Mouse (Mus musculus): Measurements from ENCODE around the gene Cd300ld5. TPM values are rescaled to one million over a fixed set of nuclear protein-coding genes. Genes with fewer than 3 reads are reported as not detected.
A peak's percentile ranks its signal among the peaks of the same experiment; 100 is the strongest.

Gene Cd300ld5
- polyA plus RNA-seq, 1 experiment from 2014 or later, result not detected

- no peak for ATAC-seq (replicated peaks; ENCODE audit: insufficient number of reproducible peaks, low FRiP score, low TSS enrichment)
- Histone ChIP-seq H3K4me3 (ENCODE audit: low read depth, low read length) (no peak overlapping the region), H3K4me1 (ENCODE audit: control insufficient read depth, insufficient read depth, low read length) (no peaks in the 10 kb centered on the region), H3K36me3 (ENCODE audit: control insufficient read depth, insufficient read depth, low read length) (no peaks in the 10 kb centered on the region), H3K27ac (ENCODE audit: low read depth, low read length) (no peak overlapping the region), H3K27me3 (ENCODE audit: control insufficient read depth, insufficient read depth, low read length) (no peaks in the 10 kb centered on the region), H3K9me3 (replicated peaks; ENCODE audit: control insufficient read depth, low read length) (no peaks in the 10 kb centered on the region), H3K9ac (ENCODE audit: low read depth, low read length) (no peak overlapping the region), H3K4me2 (no peak overlapping the region)
- 90% methylated on average over 1 of the region's 1 CpGs for WGBS (ENCODE audit: insufficient replicate concordance)
Observed at GRCm38 (mm10) chr11:115077436-115077835, 39.9 kb upstream of the Cd300ld5 start.

DNA sequence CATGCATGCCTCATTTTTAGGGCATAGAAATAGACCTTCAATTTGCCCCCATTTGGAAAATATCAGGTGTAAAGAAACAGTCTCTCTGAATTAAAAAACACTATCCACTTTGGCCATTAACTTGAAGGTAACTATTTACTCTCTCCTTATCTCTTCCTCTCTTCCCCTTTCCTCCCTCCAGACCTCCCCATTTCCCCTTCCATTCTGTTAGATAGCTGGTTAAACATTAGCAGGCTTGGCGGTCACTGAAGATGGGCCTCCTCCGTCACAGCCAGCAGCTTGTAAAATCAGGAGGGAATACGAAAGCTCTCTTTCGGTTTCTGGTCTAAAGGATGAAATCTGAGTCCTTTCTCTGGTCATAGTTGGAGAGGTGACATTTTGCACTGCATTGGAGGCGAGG, 38.3 kb upstream of the Cd300ld5 start:
- no peaks in the 10 kb centered on the region for H3K27me3 ChIP-seq (ENCODE audit: control insufficient read depth, insufficient read depth, low read length)
- no peak overlapping the region for H3K27ac ChIP-seq (ENCODE audit: low read depth, low read length)
- no peak overlapping the region for H3K4me3 ChIP-seq (ENCODE audit: low read depth, low read length)
- no peak for ATAC-seq (replicated peaks; ENCODE audit: insufficient number of reproducible peaks, low FRiP score, low TSS enrichment)
- H3K9ac ChIP-seq (ENCODE audit: low read depth, low read length), result no peak overlapping the region
- H3K4me2 ChIP-seq, result no peak overlapping the region
- 40% methylated on average over 5 of the region's 5 CpGs for WGBS (ENCODE audit: insufficient replicate concordance)
- H3K36me3 ChIP-seq (ENCODE audit: control insufficient read depth, insufficient read depth, low read length), result no peaks in the 10 kb centered on the region
- no peaks in the 10 kb centered on the region for H3K9me3 ChIP-seq (replicated peaks; ENCODE audit: control insufficient read depth, low read length)
- peaks cover 3% of the 10 kb centered on the region; the same call in 1 of the 2 replicates for H3K4me1 ChIP-seq (ENCODE audit: control insufficient read depth, insufficient read depth, low read length)

GRCm38 (mm10) chr11:115075407-115075806, 37.8 kb upstream of the Cd300ld5 start:
- WGBS (ENCODE audit: insufficient replicate concordance), result 56% methylated on average over 7 of the region's 7 CpGs

DNA sequence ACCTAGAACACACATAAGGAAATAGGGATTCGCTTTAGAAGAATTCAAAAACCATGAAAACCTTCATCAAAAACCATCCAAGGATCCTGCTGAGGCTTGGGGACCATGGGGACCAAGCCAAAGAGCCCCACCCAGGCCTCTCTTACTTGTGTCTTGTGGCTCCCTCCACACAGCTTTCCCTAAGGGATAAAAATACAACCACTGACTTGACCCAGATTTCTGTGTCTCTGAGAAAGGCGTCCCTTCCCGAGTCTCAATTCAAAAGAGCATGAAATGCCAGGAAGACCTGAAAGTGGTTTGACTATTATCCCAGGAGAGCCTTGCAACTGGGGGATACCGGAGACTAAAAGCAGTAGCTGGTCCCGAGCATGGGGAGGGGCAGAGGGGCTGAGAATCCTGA, 35.4 kb upstream of the Cd300ld5 start:
- H3K4me1 ChIP-seq (ENCODE audit: control insufficient read depth, insufficient read depth, low read length), result peaks cover 4% of the 10 kb centered on the region; the same call in 1 of the 2 replicates
- H3K27ac ChIP-seq (ENCODE audit: low read depth, low read length), result no peak overlapping the region
- WGBS (ENCODE audit: insufficient replicate concordance), result 62% methylated on average over 5 of the region's 5 CpGs
- H3K27me3 ChIP-seq (ENCODE audit: control insufficient read depth, insufficient read depth, low read length), result no peaks in the 10 kb centered on the region
- no peak overlapping the region for H3K4me3 ChIP-seq (ENCODE audit: low read depth, low read length)
- no peaks in the 10 kb centered on the region for H3K9me3 ChIP-seq (replicated peaks; ENCODE audit: control insufficient read depth, low read length)
- H3K4me2 ChIP-seq, result no peak overlapping the region
- no peaks in the 10 kb centered on the region for H3K36me3 ChIP-seq (ENCODE audit: control insufficient read depth, insufficient read depth, low read length)
- ATAC-seq (replicated peaks; ENCODE audit: insufficient number of reproducible peaks, low FRiP score, low TSS enrichment), result no peak
- H3K9ac ChIP-seq (ENCODE audit: low read depth, low read length), result no peak overlapping the region

More at GRCm38 (mm10) chr11:115075407-115075806, 37.8 kb upstream of the Cd300ld5 start:
- H3K9ac ChIP-seq (ENCODE audit: low read depth, low read length), result no peak overlapping the region
- H3K9me3 ChIP-seq (replicated peaks; ENCODE audit: control insufficient read depth, low read length), result no peaks in the 10 kb centered on the region
- H3K4me3 ChIP-seq (ENCODE audit: low read depth, low read length), result no peak overlapping the region
- no peaks in the 10 kb centered on the region for H3K27me3 ChIP-seq (ENCODE audit: control insufficient read depth, insufficient read depth, low read length)
- ATAC-seq (replicated peaks; ENCODE audit: insufficient number of reproducible peaks, low FRiP score, low TSS enrichment), result no peak
- H3K27ac ChIP-seq (ENCODE audit: low read depth, low read length), result no peak overlapping the region
- H3K4me2 ChIP-seq, result no peak overlapping the region
- no peaks in the 10 kb centered on the region for H3K36me3 ChIP-seq (ENCODE audit: control insufficient read depth, insufficient read depth, low read length)
- H3K4me1 ChIP-seq (ENCODE audit: control insufficient read depth, insufficient read depth, low read length), result peaks cover 4% of the 10 kb centered on the region; the same call in 1 of the 2 replicates

DNA sequence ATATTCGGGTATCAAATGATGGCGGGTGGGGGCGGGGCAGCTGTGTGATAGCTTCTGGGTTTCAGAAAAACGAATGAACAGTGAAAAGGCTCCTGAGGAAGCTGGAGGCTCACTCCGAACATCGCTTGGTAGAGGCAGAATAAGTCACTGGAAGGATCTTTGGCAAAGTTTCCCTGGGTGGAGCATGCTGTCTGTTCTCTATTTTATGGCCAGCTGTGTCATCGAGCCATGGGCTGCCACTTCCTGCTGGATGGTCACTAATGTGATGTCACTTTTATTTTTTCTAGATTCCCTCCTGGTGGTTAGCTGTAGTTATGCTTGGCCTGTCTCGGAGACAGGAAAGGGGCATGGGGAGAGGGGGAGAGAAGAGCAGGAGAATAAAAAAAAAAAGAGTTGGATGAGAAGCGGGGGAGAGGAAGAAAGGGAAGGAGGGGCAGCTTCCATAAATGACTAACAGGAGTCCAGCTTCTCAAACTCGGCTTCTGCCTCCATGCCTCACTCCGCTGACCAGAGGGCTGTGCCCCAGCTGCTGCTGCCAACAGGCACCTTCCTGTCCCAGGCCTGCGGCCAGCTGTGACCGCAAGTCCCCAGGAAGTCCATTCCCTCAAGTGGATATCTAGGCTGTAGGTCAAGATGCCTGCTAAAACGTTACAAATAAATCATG, 34.2 kb upstream of the Cd300ld5 start:
- H3K4me3 ChIP-seq (ENCODE audit: low read depth, low read length), result no peak overlapping the region
- no peak for ATAC-seq (replicated peaks; ENCODE audit: insufficient number of reproducible peaks, low FRiP score, low TSS enrichment)
- H3K9ac ChIP-seq (ENCODE audit: low read depth, low read length), result no peak overlapping the region
- WGBS (ENCODE audit: insufficient replicate concordance), result 25% methylated on average over 14 of the region's 14 CpGs
- no peaks in the 10 kb centered on the region for H3K27me3 ChIP-seq (ENCODE audit: control insufficient read depth, insufficient read depth, low read length)
- H3K27ac ChIP-seq (ENCODE audit: low read depth, low read length), result no peak overlapping the region
- no peaks in the 10 kb centered on the region for H3K9me3 ChIP-seq (replicated peaks; ENCODE audit: control insufficient read depth, low read length)
- H3K4me1 ChIP-seq (ENCODE audit: control insufficient read depth, insufficient read depth, low read length), result peaks cover 4% of the 10 kb centered on the region; the same call in 1 of the 2 replicates
- H3K36me3 ChIP-seq (ENCODE audit: control insufficient read depth, insufficient read depth, low read length), result no peaks in the 10 kb centered on the region
- H3K4me2 ChIP-seq, result peak overlapping the region; percentile 17

DNA sequence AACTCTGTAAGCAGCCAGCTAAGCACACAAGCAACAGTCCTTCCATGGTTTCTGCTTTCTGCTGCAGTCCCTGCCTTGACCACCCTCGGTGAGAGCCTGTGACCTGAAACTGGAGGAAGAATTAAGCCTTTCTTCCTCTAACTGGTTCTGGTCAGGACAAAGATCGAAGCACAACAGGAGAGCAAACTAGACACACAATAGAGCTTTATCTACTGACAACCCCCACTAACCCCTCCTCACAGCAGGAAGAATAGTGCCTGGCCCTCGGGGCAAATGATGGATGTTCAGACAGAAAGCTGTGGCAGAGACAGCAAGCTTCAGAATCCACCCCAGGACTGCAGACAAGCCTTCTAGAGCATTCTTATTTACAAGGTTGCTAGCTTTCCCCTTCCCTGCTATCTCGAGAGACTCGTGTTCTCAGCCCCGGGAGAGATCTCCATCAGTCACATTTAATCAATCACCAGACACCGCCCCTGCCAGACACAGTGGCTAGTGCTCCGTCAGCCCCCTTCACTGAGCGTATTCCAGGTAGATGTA, 33.5 kb upstream of the Cd300ld5 start:
- Histone ChIP-seq H3K9me3 (replicated peaks; ENCODE audit: control insufficient read depth, low read length) (no peaks in the 10 kb centered on the region), H3K9ac (ENCODE audit: low read depth, low read length) (0 out of 2 replicates have a peak overlapping the region, but pooled peaks have one; percentile 2), H3K4me3 (ENCODE audit: low read depth, low read length) (no peak overlapping the region), H3K27me3 (ENCODE audit: control insufficient read depth, insufficient read depth, low read length) (no peaks in the 10 kb centered on the region), H3K27ac (ENCODE audit: low read depth, low read length) (no peak overlapping the region), H3K4me2 (peak overlapping the region; percentile 17; the same call in 1 of the 2 replicates), H3K36me3 (ENCODE audit: control insufficient read depth, insufficient read depth, low read length) (no peaks in the 10 kb centered on the region), H3K4me1 (ENCODE audit: control insufficient read depth, insufficient read depth, low read length) (peaks cover 4% of the 10 kb centered on the region; the same call in 1 of the 2 replicates)
- no peak for ATAC-seq (replicated peaks; ENCODE audit: insufficient number of reproducible peaks, low FRiP score, low TSS enrichment)
- WGBS (ENCODE audit: insufficient replicate concordance), result 14% methylated on average over 9 of the region's 9 CpGs

GRCm38 (mm10) chr11:115066768-115067167, 29.2 kb upstream of the Cd300ld5 start:
- no peaks in the 10 kb centered on the region for H3K9me3 ChIP-seq (replicated peaks; ENCODE audit: control insufficient read depth, low read length)
- ATAC-seq (replicated peaks; ENCODE audit: insufficient number of reproducible peaks, low FRiP score, low TSS enrichment), result no peak
- H3K27me3 ChIP-seq (ENCODE audit: control insufficient read depth, insufficient read depth, low read length), result no peaks in the 10 kb centered on the region
- peaks cover 4% of the 10 kb centered on the region; the same call in 1 of the 2 replicates for H3K4me1 ChIP-seq (ENCODE audit: control insufficient read depth, insufficient read depth, low read length)
- H3K27ac ChIP-seq (ENCODE audit: low read depth, low read length), result no peak overlapping the region
- H3K9ac ChIP-seq (ENCODE audit: low read depth, low read length), result no peak overlapping the region
- H3K4me2 ChIP-seq, result no peak overlapping the region
- no peaks in the 10 kb centered on the region for H3K36me3 ChIP-seq (ENCODE audit: control insufficient read depth, insufficient read depth, low read length)
- WGBS (ENCODE audit: insufficient replicate concordance), result 56% methylated on average over 6 of the region's 6 CpGs
- no peak overlapping the region for H3K4me3 ChIP-seq (ENCODE audit: low read depth, low read length)

DNA sequence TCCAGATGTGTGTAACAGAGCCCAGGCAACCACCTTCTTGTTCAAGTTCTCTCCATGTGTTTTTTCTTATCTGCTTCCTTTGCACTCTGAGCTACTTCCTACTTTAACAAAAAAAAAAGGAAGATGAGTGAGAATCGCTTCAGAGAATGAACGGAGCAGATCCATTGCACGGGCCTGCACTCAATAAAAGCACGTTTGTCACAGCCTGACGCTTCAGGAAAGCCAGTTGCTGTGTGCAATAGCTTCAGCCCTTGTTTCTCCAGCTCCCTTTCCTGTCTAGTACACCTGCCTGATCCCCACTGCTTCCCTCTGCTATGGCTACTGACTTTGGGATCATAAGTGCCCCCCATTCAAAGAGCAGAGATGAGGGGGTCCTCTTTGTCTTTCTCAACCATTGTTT, 24.5 kb upstream of the Cd300ld5 start, which contains the start of gene Cd300e:
Gene Cd300e, minus strand, starts transcription at position 101 of the 400 bp plus-strand sequence.
- whole genome bisulfite sequencing (ENCODE audit: insufficient replicate concordance), result 40% methylated on average over 5 of the region's 5 CpGs
- no peaks in the 10 kb centered on the region for H3K36me3 ChIP-seq (ENCODE audit: control insufficient read depth, insufficient read depth, low read length)
- no peak for ATAC-seq (replicated peaks; ENCODE audit: insufficient number of reproducible peaks, low FRiP score, low TSS enrichment)
- no peaks in the 10 kb centered on the region for H3K9me3 ChIP-seq (replicated peaks; ENCODE audit: control insufficient read depth, low read length)
- H3K4me3 ChIP-seq (ENCODE audit: low read depth, low read length), result no peak within 1 kb of the TSS
- no peaks in the 10 kb centered on the region for H3K27me3 ChIP-seq (ENCODE audit: control insufficient read depth, insufficient read depth, low read length)
- no peak within 1 kb of the TSS for H3K27ac ChIP-seq (ENCODE audit: low read depth, low read length)
- no peak within 1 kb of the TSS for H3K4me2 ChIP-seq
- H3K4me1 ChIP-seq (ENCODE audit: control insufficient read depth, insufficient read depth, low read length), result no peaks in the 10 kb centered on the region
- H3K9ac ChIP-seq (ENCODE audit: low read depth, low read length), result no peak within 1 kb of the TSS

Measured in heart, embryonic 11.5 days (tissue).